Mouse (Mus musculus) heart, adult 2 months (tissue): Measurements from ENCODE around the gene Pde1a. TPM values are rescaled to one million over a fixed set of nuclear protein-coding genes. Genes with fewer than 3 reads are reported as not detected.

Source experiments
- DNase-seq, 2 experiments: peaks; one replicate each; pipeline ENCODE4 v3.0.0; 2021
- H3K27ac ChIP-seq: fragments of 200-600 bp; 2 replicates; pipeline ENCODE4 v1.8.1; 2022
- H3K27me3 ChIP-seq: fragments of 200-500 bp; 2 replicates; pipeline ENCODE4 v1.6.1; 2012; ENCODE audit warnings: mild to moderate bottlenecking, low read length, inconsistent platforms, mixed read lengths; ENCODE audit not compliant: control insufficient read depth, insufficient read depth
- H3K36me3 ChIP-seq: fragments of 200-500 bp; 2 replicates; pipeline ENCODE4 v1.6.1; 2012; ENCODE audit warnings: low read length, inconsistent platforms; ENCODE audit not compliant: control insufficient read depth, insufficient read depth
- H3K4me1 ChIP-seq: fragments of 200-500 bp; 2 replicates; pipeline ENCODE4 v1.6.1; 2011; ENCODE audit warnings: low read length; ENCODE audit not compliant: control insufficient read depth, insufficient read depth
- H3K4me3 ChIP-seq: fragments of 200-600 bp; 2 replicates; pipeline ENCODE4 v1.8.1; 2022
- H3K79me2 ChIP-seq: fragments of 200-500 bp; replicated peaks from 2 replicates; pipeline ENCODE4 v1.6.1; 2012; ENCODE audit warnings: mild to moderate bottlenecking, inconsistent platforms, low read length, moderate library complexity, mixed read lengths; ENCODE audit not compliant: control insufficient read depth, insufficient read depth
- H3K9ac ChIP-seq: fragments of 200-500 bp; 2 replicates; pipeline ENCODE4 v1.6.1; 2012; ENCODE audit warnings: low read depth, mild to moderate bottlenecking, control low read depth, inconsistent platforms, low read length, mixed read lengths
- CTCF ChIP-seq: fragments of 200-600 bp; IDR thresholded peaks from 2 replicates; pipeline ENCODE4 v1.8.1; 2022; ENCODE audit warnings: antibody characterized with exemption, mild to moderate bottlenecking, moderate library complexity
- EP300 ChIP-seq: fragments of 200-500 bp; IDR thresholded peaks from 2 replicates; pipeline ENCODE4 v1.6.1; 2011; ENCODE audit warnings: low read depth, low read length, control low read depth; ENCODE audit not compliant: insufficient read depth
- POLR2A ChIP-seq: fragments of 200-500 bp; IDR thresholded peaks from 2 replicates; pipeline ENCODE4 v1.6.1; 2011; ENCODE audit warnings: mild to moderate bottlenecking, low read depth, low read length, control low read depth; ENCODE audit not compliant: insufficient read depth
- WGBS: fragments of 180-500 bp; shearing (Covaris S2); methylation state at CpG from one replicate; pipeline ENCODE4 v1.1.7; 2018; 5-methylcytosine and 5-hydroxymethylcytosine counted together
- intact Hi-C: fragments of 180-260 bp; cut with DNase I; formaldehyde crosslinking; loops from one replicate; pipeline ENCODE4 v1.15.1; 2025
- polyA plus RNA-seq: library from polyadenylated mRNA; depleted of rRNA; stranded (reverse); fragments of >200 nt; gene quantifications from 2 replicates; pipeline ENCODE4 v1.2.3, GENCODE M21; 2012
- total RNA-seq, 2 experiments: library from RNA; stranded (reverse); gene quantifications; 2 replicates each; pipeline ENCODE4 v1.2.3; 2021

The Pde1a gene
- total and polyA plus RNA-seq, 3 experiments, result 4.9 to 8.5 (median 6.2) TPM

GRCm38 (mm10) chr2:80150019-80150418 is 20.8 kb upstream of the Pde1a start:
- 73% methylated on average over 6 of the region's 6 CpGs for WGBS
- no peaks in the 10 kb centered on the region for H3K36me3 ChIP-seq
- no peaks in the 10 kb centered on the region for H3K27me3 ChIP-seq
- no peak for DNase-seq
- H3K4me3 ChIP-seq, result no peak overlapping the region
- H3K9ac ChIP-seq, result no peak overlapping the region
- intact Hi-C loops, result no loop called here
- no peak overlapping the region for H3K27ac ChIP-seq
- TF ChIP-seq EP300, result no peak
- no peak for TF ChIP-seq CTCF
- TF ChIP-seq POLR2A, result no peak
- H3K4me1 ChIP-seq, result no peaks in the 10 kb centered on the region
- H3K79me2 ChIP-seq, result no peaks in the 10 kb centered on the region

DNA sequence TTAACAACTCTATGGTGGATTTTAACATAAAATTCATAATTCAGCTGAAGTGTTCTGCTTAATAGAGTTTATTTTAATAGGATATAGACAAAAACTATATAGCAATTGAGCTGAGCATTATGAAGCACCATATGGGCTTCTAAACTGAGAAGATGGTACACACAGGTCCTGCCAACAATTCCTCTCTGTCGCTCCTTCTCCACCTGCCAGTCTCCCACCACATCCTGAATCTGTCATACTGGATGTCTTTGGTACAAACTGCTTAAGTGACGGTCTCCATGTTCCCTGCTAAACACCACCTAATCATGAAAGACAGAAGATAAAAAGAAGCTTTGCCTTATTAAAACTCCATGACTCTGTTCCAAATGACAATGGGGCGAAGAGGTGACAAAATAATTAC is 20.1 kb upstream of the Pde1a start:
- Histone ChIP-seq H3K27me3 (no peaks in the 10 kb centered on the region), H3K36me3 (no peaks in the 10 kb centered on the region), H3K4me3 (no peak overlapping the region), H3K9ac (no peak overlapping the region), H3K27ac (no peak overlapping the region), H3K4me1 (no peaks in the 10 kb centered on the region), H3K79me2 (no peaks in the 10 kb centered on the region)
- intact Hi-C loops, result no loop called here
- 75% methylated on average over 3 of the region's 3 CpGs for WGBS
- TF ChIP-seq POLR2A (no peak), EP300 (no peak), CTCF (no peak)
- DNase-seq, result no peak

DNA sequence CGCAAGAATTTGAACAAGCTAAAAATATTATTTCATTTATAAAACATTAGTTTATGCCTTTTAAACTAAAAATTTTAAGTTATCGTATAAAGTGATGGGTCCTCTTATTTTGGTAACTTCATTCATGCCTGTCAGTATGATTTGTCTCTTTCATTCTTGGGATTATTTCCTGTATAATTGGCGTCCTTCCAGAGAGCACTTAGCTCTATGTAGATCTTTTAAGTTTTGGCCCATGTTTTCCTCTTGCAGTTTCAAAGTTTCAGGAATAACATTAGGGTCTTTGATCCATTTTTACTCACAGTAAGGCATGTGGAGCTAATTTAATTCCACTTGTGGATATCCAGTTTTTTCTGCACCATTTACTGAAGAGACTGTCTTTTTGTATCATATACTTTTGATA is 5.8 kb upstream of the Pde1a start:
- DNase-seq, result no peak
- TF ChIP-seq EP300 (no peak), POLR2A (no peak), CTCF (no peak)

GRCm38 (mm10) chr2:80132677-80133076 is 3.4 kb upstream of the Pde1a start:
- Histone ChIP-seq H3K27ac (no peak overlapping the region), H3K79me2 (no peaks in the 10 kb centered on the region), H3K9ac (no peak overlapping the region), H3K36me3 (no peaks in the 10 kb centered on the region), H3K27me3 (no peaks in the 10 kb centered on the region), H3K4me1 (no peaks in the 10 kb centered on the region), H3K4me3 (no peak overlapping the region)
- 60% methylated on average over 3 of the region's 3 CpGs for WGBS
- intact Hi-C loops, result no loop called here
- TF ChIP-seq POLR2A, result no peak
- no peak for DNase-seq

More for the DNA sequence above, 5.8 kb upstream of the Pde1a start:
- Histone ChIP-seq H3K9ac (no peak overlapping the region), H3K4me1 (no peaks in the 10 kb centered on the region), H3K27ac (no peak overlapping the region), H3K36me3 (no peaks in the 10 kb centered on the region), H3K79me2 (no peaks in the 10 kb centered on the region), H3K4me3 (no peak overlapping the region), H3K27me3 (no peaks in the 10 kb centered on the region)
- intact Hi-C loops, result no loop called here
- 69% methylated on average over 3 of the region's 3 CpGs for WGBS

DNA sequence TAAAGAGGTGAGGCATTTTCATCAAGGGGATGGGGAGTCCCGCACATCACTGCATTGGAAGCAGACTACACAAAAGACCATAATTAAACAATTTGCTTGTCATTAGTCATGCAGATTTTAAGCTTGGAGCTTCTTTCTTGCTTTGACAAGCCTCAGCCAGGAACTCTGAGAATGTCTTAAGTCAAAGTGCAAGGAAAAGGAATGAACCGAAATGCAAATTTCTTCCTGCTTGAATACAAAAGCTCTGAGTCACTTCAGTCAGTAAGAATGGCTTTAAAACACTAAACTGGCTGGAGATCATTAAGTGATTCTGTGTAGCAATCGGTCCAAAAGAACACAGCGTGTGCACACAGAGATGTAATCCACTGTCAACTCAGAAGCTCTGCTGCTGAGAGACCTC is 2.6 kb downstream of the Pde1a start:
- WGBS, result 57% methylated on average over 4 of the region's 4 CpGs
- H3K27ac ChIP-seq, result no peak overlapping the region
- H3K79me2 ChIP-seq, result no peaks in the 10 kb centered on the region
- no peak for DNase-seq
- intact Hi-C loops, result no loop called here
- H3K4me3 ChIP-seq, result no peak overlapping the region
- no peak overlapping the region for H3K9ac ChIP-seq
- no peaks in the 10 kb centered on the region for H3K36me3 ChIP-seq
- H3K27me3 ChIP-seq, result no peaks in the 10 kb centered on the region
- TF ChIP-seq EP300 (no peak), CTCF (no peak), POLR2A (no peak)
- no peaks in the 10 kb centered on the region for H3K4me1 ChIP-seq

DNA sequence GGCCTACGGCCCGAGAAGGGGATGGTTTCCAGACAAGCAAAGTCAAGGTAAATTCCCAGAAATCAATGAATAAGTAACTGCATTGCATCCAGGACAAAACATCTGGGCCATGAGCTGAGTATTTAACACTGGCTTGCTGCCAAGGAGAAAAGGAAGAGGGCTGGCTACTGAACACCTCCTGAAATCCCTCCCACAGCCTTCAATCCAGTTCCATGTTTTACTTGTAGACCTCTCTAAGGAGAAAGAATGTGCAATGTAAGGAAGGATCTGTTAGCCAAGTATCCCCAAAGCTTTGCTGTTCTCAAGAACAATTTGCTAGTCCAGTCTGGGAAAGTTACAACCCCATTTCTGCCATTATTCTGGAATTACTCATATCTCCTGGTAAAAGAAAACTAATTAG is 42.4 kb downstream of the Pde1a start:
- Histone ChIP-seq H3K79me2 (no peaks in the 10 kb centered on the region), H3K27me3 (no peaks in the 10 kb centered on the region), H3K4me3 (no peak overlapping the region), H3K27ac (no peak overlapping the region), H3K4me1 (no peaks in the 10 kb centered on the region), H3K36me3 (no peaks in the 10 kb centered on the region), H3K9ac (no peak overlapping the region)
- intact Hi-C loops, result no loop called here
- WGBS, result 83% methylated on average over 2 of the region's 2 CpGs
- no peak for TF ChIP-seq POLR2A
- no peak for TF ChIP-seq EP300
- TF ChIP-seq CTCF, result no peak
- DNase-seq, result no peak
